Mouse (Mus musculus) intestine, embryonic 14.5 days (tissue): ENCODE measurements around the gene Gnaz. TPM values are rescaled to one million over a fixed set of nuclear protein-coding genes. Genes with fewer than 3 reads are reported as not detected.

Experiments
- ATAC-seq: fragments of 200-750 bp; cut with Nextera tagmentation; replicated peaks from 2 replicates; pipeline ENCODE4 v1.8.0; 2017; ENCODE audit warnings: low read depth, moderate number of reproducible peaks, moderate TSS enrichment, moderate library complexity; ENCODE audit not compliant: low FRiP score, low TSS enrichment
- DNase-seq: peaks from one replicate; pipeline ENCODE4 v3.0.0-alpha.2; 2018; ENCODE audit warnings: low spot score
- H3K27ac ChIP-seq: fragments of 300-500 bp; sonication (generic); 2 replicates; pipeline ENCODE4 v1.5.1; 2014; ENCODE audit warnings: low read depth, mild to moderate bottlenecking, control low read depth
- H3K27me3 ChIP-seq: fragments of 300-500 bp; sonication (generic); replicated peaks from 2 replicates; pipeline ENCODE4 v1.6.1; 2014; ENCODE audit warnings: low read length, control low read depth; ENCODE audit not compliant: control insufficient read depth, insufficient read depth
- H3K36me3 ChIP-seq: fragments of 300-500 bp; sonication (generic); 2 replicates; pipeline ENCODE4 v1.6.1; 2014; ENCODE audit warnings: low read length, control low read depth; ENCODE audit not compliant: control insufficient read depth, insufficient read depth
- H3K4me1 ChIP-seq: fragments of 300-500 bp; sonication (generic); replicated peaks from 2 replicates; pipeline ENCODE4 v1.6.1; 2014; ENCODE audit warnings: low read length, control low read depth, mixed read lengths; ENCODE audit not compliant: control insufficient read depth, insufficient read depth
- H3K4me2 ChIP-seq: fragments of 300-500 bp; sonication (generic); 2 replicates; pipeline ENCODE4 v1.6.1; 2014; ENCODE audit warnings: low read length
- H3K4me3 ChIP-seq: fragments of 300-500 bp; sonication (generic); 2 replicates; pipeline ENCODE4 v1.5.1; 2014; ENCODE audit warnings: low read depth, low read length, control low read depth, mixed read lengths
- H3K9ac ChIP-seq: fragments of 300-500 bp; sonication (generic); 2 replicates; pipeline ENCODE4 v1.6.1; 2014; ENCODE audit warnings: mild to moderate bottlenecking, low read length
- H3K9me3 ChIP-seq: fragments of 300-500 bp; sonication (generic); 2 replicates; pipeline ENCODE4 v1.6.1; 2016; ENCODE audit warnings: low read length, control low read depth; ENCODE audit not compliant: control insufficient read depth
- WGBS: fragments of 180-500 bp; shearing (Covaris S2); extraction: QIAGEN DNeasy Blood & Tissue Kit; methylation state at CpG from one replicate; pipeline ENCODE4 v1.1.7; 2014; 5-methylcytosine and 5-hydroxymethylcytosine counted together
- polyA plus RNA-seq: library from polyadenylated mRNA; unstranded; fragments of >200 nt; fragmentation: Nextera tagmentation; extraction: Ambion mirVana; gene quantifications from 2 replicates; pipeline ENCODE4 v1.2.1, GENCODE M21; 2014

Gene Gnaz
- polyA plus RNA-seq, 1 experiment from 2014 or later: 3.9 TPM

DNA sequence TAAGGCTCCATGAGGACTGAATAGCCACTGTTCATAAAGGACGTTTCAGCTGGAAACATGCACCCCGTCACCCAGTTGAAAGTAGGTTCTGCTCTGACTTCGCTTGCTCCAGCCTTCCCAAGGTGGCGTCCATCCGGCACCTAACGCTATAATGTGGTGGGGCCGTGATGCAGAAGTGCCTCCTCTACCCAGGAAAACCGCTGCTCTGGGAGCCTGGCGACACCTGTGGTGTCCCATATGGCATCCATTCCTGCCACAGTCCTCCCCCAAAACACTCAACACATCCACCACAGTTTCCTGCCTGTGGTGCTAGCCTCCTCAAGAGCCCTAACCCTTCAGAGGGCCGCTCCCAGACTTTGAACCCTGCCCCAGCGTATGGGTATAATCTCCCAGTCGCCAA is 14.2 kb downstream of the Gnaz start:
- DNase-seq (no peak), ATAC-seq (no peak)
- Histone ChIP-seq H3K9me3 (no peaks in the 10 kb centered on the region), H3K9ac (no peak overlapping the region), H3K4me2 (no peak overlapping the region), H3K4me3 (no peak overlapping the region), H3K27ac (no peak overlapping the region), H3K27me3 (no peaks in the 10 kb centered on the region), H3K4me1 (no peaks in the 10 kb centered on the region), H3K36me3 (no peaks in the 10 kb centered on the region)
- 85% methylated on average over 12 of the region's 12 CpGs for WGBS

DNA sequence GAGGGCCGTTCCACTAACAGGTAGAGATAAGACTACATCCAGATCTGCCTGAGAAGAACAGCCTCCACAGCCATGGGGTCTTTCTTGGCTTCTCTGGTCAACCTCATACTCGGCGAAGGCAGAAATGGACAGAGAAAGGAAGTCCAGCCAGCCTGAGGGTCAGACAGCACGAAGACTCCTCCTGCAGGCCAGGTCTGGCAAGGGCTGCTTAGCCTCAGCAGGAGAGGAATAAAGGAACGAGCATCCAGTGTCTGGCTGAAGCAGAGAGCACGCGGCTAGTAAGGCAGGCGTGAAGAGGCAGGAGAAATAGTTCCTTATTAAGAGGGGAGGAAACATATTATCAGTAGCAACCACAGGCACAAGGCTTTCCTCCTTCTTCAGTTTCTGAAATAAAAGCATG is 16.2 kb downstream of the Gnaz start:
- Histone ChIP-seq H3K9me3 (no peaks in the 10 kb centered on the region), H3K27me3 (no peaks in the 10 kb centered on the region), H3K36me3 (no peaks in the 10 kb centered on the region), H3K4me3 (no peak overlapping the region), H3K4me1 (peaks cover 5% of the 10 kb centered on the region; the same call in 1 of the 2 replicates), H3K27ac (no peak overlapping the region), H3K9ac (no peak overlapping the region), H3K4me2 (no peak overlapping the region)
- DNase-seq (no peak), ATAC-seq (no peak)
- WGBS: 66% methylated on average over 8 of the region's 8 CpGs

DNA sequence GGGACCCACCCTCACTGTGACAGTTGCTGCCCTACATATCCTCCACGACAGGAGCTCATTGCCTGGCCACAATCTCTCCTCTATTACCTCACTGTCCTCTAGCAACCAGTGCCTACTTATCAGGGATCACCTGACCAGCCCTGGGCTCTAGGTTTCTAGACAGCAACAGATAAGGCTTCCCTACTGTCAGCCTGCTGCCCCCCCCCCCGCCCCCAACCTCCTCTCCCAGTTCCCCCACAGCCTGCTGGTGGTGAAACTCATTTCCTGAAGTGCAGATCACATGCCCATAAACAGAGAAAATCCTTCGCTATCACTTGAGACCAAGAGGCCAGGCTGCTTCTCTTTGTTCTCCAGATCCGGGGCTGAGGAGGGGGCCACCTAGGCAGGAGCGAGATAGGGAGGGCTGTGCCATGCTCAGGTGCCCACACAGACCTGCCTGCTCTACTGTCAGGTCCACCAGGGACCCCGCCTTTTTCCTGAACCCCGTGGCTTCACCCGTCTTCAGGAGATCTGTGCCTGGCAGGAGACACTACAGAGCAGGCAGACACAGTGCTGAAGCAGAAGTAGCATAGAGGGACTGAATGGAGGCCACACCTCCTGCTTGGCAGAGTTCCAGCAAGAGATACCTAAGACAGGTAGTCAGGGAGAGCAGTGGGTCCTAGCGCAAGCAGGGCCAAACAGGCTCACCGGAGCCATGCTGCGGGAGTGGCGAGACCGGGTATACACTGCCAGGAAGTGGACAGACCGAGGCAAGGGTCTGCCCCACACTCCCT is 20.9 kb downstream of the Gnaz start:
- Histone ChIP-seq H3K4me3 (no peak overlapping the region), H3K36me3 (no peaks in the 10 kb centered on the region), H3K4me2 (no peak overlapping the region), H3K9ac (no peak overlapping the region), H3K9me3 (no peaks in the 10 kb centered on the region), H3K4me1 (peaks cover 5% of the 10 kb centered on the region; the same call in 1 of the 2 replicates), H3K27ac (no peak overlapping the region), H3K27me3 (no peaks in the 10 kb centered on the region)
- peak; percentile 70 for ATAC-seq
- WGBS: 56% methylated on average over 14 of the region's 14 CpGs
- DNase-seq: no peak

DNA sequence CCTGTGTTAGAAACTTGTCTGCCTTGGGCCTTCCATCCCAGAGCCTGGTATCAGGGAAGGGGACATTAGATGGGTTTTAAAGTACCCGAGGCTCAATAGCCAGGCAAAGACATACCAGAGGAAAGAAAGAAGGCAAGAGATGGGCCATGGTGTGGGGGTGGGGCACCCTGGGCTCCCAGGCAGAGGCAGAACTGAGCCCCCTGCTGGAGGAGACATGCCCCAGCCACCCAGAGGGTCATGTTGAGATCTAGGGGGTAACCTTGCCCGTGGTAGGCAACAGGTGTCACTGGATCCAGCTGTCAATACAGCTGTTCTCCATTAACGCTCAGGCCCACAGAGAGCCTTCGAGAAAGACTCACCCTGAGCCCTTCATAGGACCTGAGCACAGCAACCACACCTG is 22.8 kb downstream of the Gnaz start:
- no peak overlapping the region for H3K4me3 ChIP-seq
- WGBS: 75% methylated on average over 4 of the region's 4 CpGs
- H3K27me3 ChIP-seq: no peaks in the 10 kb centered on the region
- no peaks in the 10 kb centered on the region for H3K9me3 ChIP-seq
- DNase-seq (no peak), ATAC-seq (no peak)
- peaks cover 5% of the 10 kb centered on the region for H3K4me1 ChIP-seq
- H3K9ac ChIP-seq: no peak overlapping the region
- no peak overlapping the region for H3K4me2 ChIP-seq
- no peak overlapping the region for H3K27ac ChIP-seq
- H3K36me3 ChIP-seq: no peaks in the 10 kb centered on the region

DNA sequence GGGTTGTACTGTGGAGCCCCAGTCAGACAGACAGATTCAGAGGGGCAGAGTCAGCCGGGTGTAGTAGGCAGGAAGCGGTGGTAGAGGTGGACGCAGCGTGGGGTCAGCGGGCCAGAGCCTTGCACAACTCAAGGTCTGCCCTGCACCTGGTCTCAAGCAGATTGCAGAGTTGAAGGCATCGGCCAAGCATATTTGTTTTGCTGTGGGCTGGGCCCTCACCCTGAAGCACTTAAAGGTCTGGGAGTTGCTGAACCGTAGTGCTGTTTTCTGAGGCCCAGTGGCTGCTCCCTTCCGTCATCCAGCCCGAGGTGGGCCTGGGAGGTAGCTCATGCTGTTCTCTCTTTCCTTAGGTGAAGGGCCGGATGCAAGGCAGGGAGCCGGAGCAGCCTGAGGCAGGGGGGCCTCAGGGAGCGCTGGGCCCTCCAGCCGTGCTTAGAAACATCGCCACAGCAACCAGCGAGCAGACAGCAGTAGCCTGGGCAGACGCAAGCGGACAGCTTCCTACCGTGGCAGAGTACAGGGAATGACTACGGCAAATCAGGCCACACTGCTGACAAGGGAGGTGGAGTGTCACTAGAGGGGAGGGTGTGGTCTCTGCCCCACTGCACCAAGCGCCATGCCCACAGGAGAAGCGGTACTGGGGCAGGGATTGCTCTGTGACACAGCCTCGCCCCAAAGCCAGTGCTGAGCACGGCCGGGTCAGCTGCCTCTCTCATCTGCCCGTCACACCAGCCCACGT is 23.8 kb downstream of the Gnaz start:
- no peak overlapping the region for H3K9ac ChIP-seq
- 39% methylated on average over 26 of the region's 26 CpGs for WGBS
- H3K9me3 ChIP-seq: no peaks in the 10 kb centered on the region
- no peak for ATAC-seq
- DNase-seq: no peak
- peaks cover 14% of the 10 kb centered on the region for H3K4me1 ChIP-seq
- H3K36me3 ChIP-seq: no peaks in the 10 kb centered on the region
- H3K4me2 ChIP-seq: no peak overlapping the region
- no peaks in the 10 kb centered on the region for H3K27me3 ChIP-seq
- H3K4me3 ChIP-seq: no peak overlapping the region
- H3K27ac ChIP-seq: no peak overlapping the region

DNA sequence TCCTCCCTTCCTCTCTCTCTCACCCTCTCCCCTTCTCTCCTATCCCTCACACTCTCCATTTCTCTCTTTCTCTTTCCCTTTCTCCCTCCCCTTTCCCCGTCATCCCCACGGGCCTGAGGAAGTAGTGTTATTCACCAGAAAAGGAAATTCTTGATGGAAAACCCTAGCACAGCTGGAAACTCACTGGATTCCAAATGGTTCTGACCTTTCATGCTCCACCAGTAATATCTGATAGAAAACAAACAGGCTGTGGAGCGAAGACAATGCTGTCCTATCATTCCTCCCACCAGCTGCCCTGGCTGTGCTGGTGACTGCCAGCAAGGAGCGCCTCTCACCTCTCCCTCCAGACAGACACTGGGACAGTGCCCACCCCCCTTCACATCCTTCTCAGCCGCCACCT is 27.9 kb downstream of the Gnaz start:
- Histone ChIP-seq H3K4me3 (no peak overlapping the region), H3K36me3 (no peaks in the 10 kb centered on the region), H3K9me3 (no peaks in the 10 kb centered on the region), H3K4me2 (peak overlapping the region; percentile 50), H3K27me3 (no peaks in the 10 kb centered on the region), H3K4me1 (peaks cover 11% of the 10 kb centered on the region), H3K27ac (no peak overlapping the region), H3K9ac (no peak overlapping the region)
- no peak for ATAC-seq
- DNase-seq: no peak
- WGBS: 8% methylated on average over 5 of the region's 5 CpGs

DNA sequence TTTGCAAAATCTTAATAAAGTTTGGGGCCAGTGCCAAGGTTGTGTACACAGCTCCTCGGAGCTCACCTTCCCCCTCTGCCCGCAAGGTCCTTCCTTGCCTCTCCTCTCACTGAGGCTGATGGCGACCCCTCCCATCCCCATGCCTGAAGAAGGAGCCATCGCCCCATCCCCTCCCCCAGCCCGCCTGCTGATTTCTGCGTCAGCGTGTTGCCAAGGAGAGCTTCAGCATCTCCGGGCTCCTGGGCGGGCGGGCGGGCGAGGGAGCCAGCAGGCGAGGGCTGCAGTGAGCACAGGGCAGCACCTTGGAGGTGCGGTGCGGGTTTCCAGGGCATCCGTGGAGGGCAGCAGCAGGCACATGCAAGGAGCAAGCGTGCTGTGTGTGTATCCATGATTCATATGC is 28.4 kb downstream of the Gnaz start:
- no peak for DNase-seq
- H3K9ac ChIP-seq: 0 out of 2 replicates have a peak overlapping the region, but pooled peaks have one; percentile 16
- H3K9me3 ChIP-seq: no peaks in the 10 kb centered on the region
- peak overlapping the region; percentile 50 for H3K4me2 ChIP-seq
- 5% methylated on average over 17 of the region's 17 CpGs for WGBS
- peak overlapping the region; percentile 20 for H3K4me3 ChIP-seq
- H3K36me3 ChIP-seq: no peaks in the 10 kb centered on the region
- H3K27ac ChIP-seq: no peak overlapping the region
- no peaks in the 10 kb centered on the region for H3K27me3 ChIP-seq
- ATAC-seq: 0 out of 2 replicates have a peak, but pooled peaks have one; percentile 25
- H3K4me1 ChIP-seq: peaks cover 11% of the 10 kb centered on the region

DNA sequence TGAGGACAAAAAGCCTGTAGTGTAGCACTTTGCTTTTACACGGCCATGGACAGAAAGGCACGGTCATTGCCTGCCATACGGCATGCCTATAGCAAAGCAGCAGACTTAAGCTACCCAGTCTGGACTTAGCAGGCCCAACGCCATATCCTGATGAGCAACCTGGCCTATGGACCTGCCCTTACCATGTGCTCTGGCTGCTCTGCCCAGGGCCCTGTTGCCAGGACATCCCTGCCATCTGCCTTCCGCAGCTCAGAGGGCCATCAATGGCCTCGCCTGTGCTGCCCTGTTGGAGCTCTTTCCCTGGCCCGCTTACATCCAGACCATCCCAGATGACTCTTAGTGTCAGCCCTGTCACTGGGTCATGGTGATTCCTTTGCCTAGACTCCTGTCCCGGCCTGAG is 34.4 kb downstream of the Gnaz start:
- Histone ChIP-seq H3K4me2 (no peak overlapping the region), H3K27ac (no peak overlapping the region), H3K4me1 (peaks cover 6% of the 10 kb centered on the region), H3K36me3 (no peaks in the 10 kb centered on the region), H3K4me3 (no peak overlapping the region), H3K9ac (no peak overlapping the region), H3K9me3 (no peaks in the 10 kb centered on the region), H3K27me3 (no peaks in the 10 kb centered on the region)
- DNase-seq (no peak), ATAC-seq (no peak)
- 94% methylated on average over 8 of the region's 8 CpGs for WGBS
